Mouse (Mus musculus): ENCODE data around the gene Rab37.

Gene Rab37

GRCm38 (mm10) chr11:115167631-115168249 lies 76.5 kb downstream of the Rab37 start:
- DNase-seq: no peak

- no peak for DNase-seq
These were observed 78.2 kb downstream of the Rab37 start for GRCm38 (mm10) chr11:115169430-115169829.

DNA sequence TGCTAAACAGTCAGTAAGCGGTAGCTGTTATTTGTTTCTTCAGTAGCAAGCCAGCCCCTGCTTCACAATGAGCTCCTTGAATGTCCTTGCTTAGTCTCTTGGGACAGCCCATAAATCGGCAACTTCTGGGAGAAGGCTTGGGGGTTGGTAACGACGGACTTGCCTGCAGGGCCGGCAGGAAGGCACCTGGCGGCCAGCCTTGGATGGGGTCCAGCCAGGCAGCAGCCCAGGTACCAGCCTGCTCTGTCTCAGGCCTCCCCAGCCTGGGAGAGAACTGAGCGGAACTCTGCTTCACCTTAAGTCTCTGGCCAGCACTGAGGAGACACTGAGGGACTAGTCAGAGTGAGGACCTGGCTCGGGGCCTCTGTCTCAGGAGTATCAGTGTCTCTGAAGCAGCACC lies 79.9 kb downstream of the Rab37 start:
- no peak for DNase-seq

DNA sequence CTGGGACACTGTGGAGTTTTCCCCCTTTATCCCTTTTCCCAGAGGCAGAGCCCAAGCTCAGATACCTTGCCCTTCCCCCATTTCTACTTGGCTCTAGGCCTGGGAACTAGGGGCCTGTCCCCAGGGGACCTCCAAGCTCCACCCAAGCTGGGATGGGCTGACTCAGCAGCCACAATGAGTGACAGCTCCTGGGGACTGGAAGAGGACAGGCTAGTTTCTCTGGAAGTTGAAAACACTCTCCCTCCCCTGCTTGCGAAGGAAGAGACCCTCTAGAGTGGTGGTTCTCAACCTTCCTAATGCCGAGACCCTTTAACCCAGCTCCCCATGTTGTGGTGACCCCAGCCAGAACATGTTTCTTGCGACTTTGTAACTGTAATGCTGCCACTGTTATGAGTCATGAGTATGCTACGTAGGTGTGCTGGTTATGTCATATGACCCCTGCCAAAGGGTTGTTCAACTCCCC lies 81.6 kb downstream of the Rab37 start:
- no peak for DNase-seq

- DNase-seq: peak; percentile 40 to 41
These were observed 82.5 kb downstream of the Rab37 start for GRCm38 (mm10) chr11:115173549-115174339.

DNA sequence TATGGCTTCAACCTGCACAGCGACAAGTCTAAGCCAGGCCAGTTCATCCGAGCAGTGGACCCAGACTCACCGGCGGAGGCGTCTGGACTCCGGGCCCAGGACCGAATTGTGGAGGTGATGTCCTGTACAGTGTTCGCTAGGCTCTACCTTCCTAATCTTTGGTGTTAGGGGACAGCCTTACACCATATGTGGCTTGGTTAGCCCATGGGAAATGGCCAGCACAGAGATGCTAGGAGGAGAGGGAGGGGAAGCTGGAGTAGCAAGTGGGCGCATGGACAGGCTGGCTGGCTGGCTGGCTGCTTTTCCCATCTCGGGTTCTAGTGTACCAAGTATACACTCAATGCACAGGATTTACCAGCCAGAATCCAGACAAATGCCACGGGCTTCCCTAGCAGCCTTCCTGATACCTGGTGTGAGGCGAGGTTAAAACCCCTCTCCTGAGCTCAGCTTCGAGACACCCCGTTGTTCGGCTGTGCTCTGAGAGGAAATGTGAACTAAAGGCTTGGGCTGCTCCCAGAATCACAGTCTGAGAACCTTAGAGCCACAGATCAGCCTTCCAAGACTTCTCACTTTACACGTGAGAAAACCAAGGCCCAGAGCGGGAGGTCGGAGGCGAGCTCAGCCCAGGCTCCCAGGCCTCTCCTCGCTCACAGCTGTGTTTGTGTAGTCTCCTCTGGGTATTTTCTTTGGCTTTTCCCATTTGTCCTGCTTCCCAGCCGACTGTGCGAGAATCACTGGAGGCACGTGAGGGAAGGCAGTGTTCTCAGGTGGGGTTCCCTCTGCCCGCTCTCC lies 85.4 kb downstream of the Rab37 start:
- no peak for DNase-seq

- no peak for DNase-seq
These were observed 86.4 kb downstream of the Rab37 start for GRCm38 (mm10) chr11:115177559-115178195.

GRCm38 (mm10) chr11:115178766-115179165 lies 87.5 kb downstream of the Rab37 start:
- DNase-seq: no peak

GRCm38 (mm10) chr11:115179191-115179590 lies 88.0 kb downstream of the Rab37 start:
- no peak for DNase-seq

DNA sequence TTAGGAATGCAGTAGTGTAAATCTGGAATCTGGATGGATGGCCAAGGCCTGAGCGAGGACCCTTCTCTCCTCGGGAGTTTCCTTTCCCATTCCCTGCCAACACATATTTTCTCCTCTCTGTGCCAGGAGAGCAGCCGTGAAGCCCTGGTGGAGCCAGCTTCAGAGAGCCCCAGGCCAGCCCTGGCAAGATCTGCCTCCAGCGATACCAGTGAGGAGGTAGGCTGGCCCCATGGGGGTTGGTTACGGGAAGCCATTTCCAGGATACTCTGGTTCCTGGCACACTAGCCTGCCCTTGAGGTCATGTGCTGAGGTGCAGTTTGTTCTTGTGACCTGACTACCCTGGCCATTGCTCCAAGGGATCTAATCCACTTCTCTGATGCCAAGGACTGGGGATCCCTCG lies 88.7 kb downstream of the Rab37 start:
- DNase-seq: no peak

DNA sequence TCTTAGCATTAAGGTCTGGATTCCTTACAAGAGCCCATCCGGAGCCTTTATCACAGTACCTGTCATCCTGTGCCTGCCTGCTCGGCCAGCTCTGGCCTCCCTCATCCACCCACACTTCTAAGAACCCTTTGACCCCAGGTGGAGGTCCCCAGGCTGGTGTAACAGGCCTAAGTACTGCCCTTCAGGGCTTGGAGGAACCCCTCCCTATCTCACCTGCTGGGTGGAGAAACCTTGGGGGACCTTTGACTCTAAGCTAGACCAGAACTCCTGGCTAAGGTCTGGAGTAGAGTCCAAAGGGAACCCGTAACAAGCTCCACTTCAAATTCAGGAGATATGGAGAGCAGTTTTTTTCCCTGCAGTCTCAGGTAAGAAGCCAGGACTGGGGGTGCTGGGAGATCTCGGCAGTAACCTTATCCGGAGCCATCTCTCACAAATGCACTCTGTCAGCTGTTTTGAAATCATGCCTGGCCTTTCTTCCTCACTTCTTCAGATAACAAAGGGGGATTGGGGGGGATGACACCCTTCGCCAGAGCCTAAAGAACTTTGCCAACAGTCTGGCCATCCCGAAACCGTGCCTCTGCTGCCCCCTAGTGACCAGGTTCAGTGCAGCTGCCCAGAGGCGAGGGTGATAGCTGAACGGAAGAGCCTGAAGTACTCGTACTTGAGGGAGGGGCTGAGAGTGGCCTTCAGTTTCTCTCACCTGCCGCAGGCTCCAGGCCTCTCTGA lies 90.8 kb downstream of the Rab37 start:
- peak; percentile 93 to 94 for DNase-seq

DNA sequence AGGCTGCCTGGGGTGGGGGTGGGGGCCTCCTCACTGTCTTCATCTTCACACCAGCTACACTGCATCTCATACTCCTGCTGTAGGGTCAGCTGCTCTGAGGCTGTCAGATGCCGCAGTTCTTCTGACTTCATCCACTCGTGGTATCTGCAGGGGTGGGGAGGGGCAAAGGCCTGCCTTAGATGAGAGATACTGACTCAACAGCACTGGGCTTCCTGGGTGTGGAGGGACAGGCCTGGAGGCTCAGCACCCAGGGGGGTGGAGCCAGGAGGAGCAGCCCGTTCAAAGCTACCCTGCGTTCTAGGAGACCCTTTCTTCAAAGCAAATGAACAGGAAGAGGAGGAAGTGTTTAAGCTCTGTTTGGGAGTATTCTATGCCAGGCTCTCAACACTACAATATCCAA lies 93.7 kb downstream of the Rab37 start:
- DNase-seq: no peak

DNA sequence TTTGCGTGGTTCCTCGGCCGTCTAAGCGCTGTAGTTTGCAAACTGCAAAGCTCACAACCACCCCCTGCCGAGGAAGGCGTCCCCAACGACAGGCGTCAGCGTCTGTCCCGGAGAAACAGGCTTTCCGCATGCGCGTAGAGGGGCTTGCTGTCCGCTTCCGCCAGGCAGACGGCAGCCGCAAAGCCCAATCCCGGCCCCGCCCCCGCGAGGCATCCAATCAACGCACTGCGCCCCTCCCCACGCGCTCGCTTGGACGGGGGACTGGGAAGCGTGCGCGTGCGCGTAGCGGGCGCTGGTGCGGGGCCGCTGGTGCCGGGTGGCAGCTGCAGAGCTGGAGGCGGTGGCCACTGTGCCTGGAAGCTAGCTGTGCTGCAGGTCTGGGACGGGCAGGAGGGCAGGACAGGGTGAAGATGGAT lies 96.0 kb downstream of the Rab37 start, which contains the start of gene Tmem104:
TSS of gene Tmem104 (plus strand) at position 264 of the 416 bp plus-strand sequence.
- DNase-seq: peak; percentile 98

GRCm38 (mm10) chr11:115187693-115188092 lies 96.5 kb downstream of the Rab37 start, which contains the start of gene Nat9:
Nat9 (minus strand) TSS chr11:115187859.
- peak in 1 of 2 experiments; percentile 52 for DNase-seq

DNA sequence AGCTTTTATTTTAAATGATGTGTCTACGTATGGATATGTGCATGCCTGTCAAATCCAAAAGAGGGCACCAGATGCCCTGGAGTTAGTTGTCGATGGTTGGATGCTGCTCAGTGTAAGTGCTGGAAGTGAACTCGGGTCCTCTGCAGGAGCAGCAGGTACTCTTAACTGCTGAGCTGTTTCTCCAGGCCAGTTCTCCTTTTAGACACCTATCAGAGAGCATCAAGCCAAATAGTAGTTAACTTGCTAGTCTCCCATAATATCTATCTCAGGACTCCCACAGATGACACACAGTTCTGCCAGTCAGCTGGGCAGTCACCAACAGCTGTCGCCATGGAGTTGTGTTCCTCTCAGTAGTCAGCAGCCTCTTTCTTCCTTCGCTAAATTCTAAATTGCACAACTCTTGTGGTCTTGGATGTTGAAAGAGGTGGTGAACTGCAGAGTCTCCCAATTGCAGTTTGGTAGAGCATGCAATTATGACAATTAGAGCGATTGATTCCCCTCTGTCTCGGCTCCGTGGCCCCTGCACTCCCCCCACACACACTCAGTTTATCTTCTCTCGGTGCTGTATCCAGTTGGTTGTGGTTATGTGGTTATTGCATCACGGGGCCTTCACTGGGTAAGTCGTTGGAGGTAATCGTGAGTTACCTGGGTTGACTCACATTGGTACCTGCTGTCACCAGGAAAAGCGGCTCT lies 97.5 kb downstream of the Rab37 start:
- no peak for DNase-seq

GRCm38 (mm10) chr11:115189304-115189703 lies 98.1 kb downstream of the Rab37 start:
- no peak for DNase-seq

DNA sequence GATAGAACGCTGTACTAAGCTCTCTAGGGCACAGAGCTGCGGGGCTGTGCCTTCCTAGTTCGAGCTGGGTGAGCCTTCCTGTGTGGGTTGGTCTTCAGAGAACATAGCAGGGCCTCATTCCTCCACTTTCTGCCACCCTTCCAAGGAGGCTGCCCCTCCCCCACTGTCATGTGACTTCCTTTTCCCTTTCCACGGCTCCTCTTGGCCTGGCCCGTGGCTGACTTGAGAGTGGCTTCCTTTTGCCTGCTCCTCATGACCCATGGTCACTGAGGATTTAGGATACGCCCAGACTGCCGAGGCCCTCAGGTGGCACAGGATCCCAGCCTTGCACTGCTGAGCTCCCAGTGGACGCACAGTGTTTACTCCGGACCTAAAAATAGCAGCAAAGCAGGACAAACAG lies 100.9 kb downstream of the Rab37 start:
- DNase-seq: no peak

- DNase-seq: no peak
These were observed 103.5 kb downstream of the Rab37 start for GRCm38 (mm10) chr11:115194693-115195092.

- no peak for DNase-seq
These were observed 104.7 kb downstream of the Rab37 start for GRCm38 (mm10) chr11:115195933-115196332.

DNA sequence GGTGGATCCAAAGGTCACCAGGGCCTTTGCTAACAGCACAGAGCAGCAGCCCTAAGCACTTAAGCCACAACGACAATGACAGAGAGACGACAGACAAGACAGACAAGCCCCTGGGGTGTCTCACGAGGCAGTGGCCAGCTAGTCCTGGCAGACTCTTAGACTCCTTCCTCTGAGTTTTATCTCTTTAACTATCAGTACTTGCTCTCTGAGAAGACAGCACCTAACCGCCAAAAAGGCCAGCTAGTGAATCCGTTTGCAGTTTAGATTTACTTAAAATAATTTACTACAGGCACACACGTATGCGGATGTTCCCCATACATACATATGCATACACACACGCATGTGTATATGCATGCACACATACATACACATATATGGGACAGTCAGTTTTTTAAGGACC lies 106.3 kb downstream of the Rab37 start:
- DNase-seq: no peak

DNA sequence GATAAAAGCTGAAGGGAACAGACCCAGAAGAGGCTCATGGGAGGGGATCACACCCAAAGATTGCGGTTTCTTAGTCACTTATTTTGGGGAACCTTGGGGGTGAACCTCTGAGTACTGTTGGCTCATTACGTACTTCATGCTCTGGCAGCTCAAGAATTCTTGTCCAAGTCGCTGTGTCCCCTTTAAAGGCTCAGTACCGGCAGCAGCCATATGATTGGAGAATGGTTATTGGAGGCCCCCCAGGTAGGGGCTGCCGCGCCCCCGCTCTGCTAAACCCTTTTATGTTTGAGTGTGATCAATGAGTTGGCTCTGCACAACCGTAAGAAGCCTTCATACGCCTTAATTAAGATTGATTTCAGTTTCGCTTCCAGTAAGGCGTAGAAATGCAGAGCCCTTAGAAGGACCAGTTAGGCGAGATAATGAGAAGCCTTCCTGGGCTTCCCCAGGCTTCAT lies 107.7 kb downstream of the Rab37 start:
- no peak for DNase-seq
